Mouse (Mus musculus) right cerebral cortex, adult 18-20 months (tissue): Measurements from ENCODE around the gene Med20.
"Not testable (repeated sequence)": the region's sequence is repeated elsewhere in the genome, so short reads cannot be mapped to it uniquely, and the experiment has no call there.

ENCODE experiments used
- DNase-seq: peaks from one replicate; pipeline ENCODE4 v3.0.0; 2022; ENCODE audit warnings: mixed read lengths

Gene Med20

DNA sequence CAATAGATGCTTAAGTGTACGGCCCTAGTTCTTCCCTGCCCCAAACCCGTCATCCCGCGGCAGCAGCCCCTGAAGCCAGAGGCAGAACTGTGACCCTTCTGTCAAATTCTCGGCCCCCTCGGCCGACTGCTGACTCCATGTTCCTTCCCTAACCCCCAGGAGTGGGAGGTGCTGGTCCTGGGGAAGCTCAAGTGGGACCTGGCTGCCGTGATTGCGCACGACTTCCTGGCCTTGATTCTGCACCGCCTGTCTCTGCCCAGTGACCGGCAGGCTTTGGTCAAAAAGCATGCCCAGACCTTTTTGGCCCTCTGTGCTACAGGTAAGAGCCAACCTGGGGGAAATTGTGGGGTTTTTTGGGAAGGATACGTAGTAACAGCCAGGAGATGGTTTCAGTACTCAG, 14.1 kb upstream of the Med20 start:
- DNase-seq = no peak

DNA sequence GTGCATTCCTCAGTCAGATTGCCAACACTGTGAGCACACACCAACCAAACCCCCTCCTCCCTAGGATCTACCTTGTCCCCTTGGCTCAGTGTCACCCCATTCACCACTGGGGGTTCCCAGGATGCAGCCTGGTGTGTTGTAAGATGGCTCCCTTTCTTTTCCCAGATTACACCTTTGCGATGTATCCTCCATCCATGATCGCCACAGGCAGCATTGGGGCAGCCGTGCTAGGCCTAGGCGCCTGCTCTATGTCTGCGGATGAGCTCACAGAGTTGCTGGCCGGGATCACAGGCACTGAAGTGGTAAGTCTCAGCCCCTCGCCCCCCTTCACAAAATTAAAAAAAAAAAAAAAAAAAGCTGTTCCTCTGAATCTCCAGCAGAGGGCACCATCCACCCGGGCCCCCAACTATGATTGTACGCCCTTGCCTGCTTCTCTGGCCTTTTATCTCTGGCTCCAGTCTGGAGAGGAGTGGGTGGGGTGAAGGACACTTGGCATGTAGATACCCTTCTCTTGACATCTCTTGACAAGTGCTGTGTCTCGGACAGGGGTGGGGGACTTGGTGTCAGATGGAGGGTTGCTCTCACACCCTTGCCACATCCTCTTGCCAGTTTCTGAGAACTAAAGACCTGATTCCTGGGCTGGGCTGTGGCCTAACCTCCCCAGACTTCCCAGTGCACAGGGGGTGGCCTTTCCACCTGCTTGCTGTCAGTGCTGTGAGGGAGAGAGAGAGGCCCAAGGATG, 13.4 kb upstream of the Med20 start:
- no peak for DNase-seq

DNA sequence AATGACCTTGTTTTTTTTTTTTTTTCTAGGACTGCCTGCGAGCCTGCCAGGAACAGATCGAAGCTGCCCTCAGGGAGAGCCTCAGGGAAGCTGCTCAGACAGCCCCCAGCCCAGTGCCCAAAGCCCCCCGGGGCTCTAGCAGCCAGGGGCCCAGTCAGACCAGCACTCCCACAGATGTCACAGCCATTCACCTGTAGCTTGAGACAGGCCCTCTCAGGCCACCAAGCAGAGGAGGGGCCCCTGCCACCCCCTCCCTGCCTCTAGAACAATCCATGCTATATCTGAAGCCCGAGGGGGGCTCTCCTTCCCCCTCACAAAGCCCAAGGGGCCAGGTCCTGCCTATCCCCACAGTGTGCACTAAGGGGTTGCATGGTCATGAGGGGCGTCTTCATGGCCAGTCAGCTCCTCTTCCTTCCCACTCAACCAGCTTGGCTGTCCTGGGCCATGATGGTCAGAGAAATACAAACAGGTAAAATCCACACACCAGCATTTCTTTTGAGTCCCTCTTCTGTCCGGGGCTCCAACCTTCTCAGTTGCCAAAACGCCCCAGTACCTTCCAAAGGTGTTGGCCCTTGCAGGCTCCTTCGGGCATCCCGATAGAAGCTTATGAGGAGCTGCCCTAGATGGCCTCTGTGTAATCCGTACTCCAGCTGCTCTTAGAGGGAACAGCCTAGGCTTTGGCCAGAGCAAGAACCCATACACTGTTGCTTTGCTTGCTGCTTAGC, 12.6 kb upstream of the Med20 start:
- DNase-seq = not testable (repeated sequence)

DNA sequence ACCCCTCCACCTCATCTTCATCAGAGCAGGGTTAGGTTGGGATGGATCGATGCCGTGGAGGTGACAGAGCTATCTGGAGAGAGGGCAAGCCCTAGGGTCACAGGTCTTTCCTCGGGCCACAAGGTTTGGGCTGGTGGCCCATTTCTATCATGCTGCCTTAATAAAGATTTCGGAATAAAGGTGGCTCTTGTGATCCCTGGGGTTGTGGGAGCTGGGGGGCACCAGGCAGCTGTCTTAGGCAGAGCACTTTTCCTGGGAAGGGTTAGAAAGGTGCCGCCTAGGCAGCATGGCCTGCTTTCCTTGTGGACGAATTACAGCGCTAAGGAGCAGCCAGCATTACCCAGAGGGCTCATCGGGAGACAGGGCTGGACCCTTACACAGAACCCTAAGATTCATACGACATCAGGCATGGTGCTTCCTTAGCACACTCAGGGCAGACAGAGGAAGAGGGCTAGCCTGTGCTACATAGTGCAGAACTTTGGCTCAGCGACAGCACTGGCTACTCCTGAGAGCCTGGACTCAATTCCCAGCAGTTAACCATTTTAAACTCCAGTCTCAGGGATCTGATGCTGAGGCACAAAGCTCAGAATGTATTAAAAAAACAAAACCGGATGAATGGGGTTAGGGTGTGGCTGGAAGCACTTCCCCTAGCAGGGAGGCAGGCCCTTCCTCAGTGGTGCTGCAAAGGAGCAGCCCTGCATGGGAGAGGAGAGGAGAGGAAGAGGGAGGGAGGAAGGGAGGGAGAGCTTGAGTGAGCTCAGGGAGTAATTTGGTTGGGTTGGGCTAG, 11.7 kb upstream of the Med20 start:
- no peak for DNase-seq

DNA sequence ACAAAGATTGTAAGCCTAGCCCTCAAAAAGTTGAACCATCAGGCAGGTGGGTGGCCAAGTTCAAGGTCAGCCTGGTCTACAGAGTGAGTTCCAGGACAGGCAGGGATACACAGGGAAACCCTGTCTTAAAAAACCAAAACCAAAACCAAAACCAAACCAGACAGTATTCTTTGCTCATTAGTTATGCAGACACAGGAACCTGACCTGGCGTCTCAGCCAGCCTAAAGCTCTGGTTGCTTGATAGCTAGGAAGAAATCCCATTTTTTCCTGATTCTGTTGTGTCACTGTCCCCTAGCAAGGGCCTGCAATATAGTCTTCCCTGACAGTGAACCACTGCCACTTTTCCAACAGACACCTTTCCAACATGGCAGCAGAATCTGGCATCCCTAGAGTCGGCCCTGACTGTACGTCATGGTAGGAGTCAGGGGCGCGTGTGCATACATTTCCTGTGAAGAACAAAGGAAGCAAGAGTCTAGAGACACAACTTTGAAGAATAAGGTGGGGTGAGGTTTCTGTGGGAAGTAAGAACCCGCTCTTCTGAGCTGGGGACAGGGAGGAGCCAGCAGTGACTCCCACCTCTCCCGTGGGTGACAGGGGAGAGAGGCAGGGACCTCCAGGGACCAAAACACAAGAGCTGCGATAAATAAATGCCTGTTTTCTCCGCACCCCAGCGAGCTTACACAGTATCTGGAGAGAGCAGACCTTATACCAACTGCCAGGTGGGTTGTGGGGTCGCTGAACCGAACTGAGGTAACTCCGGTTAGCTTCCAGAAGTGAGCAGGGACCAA, 10.6 kb upstream of the Med20 start:
- no peak for DNase-seq

DNA sequence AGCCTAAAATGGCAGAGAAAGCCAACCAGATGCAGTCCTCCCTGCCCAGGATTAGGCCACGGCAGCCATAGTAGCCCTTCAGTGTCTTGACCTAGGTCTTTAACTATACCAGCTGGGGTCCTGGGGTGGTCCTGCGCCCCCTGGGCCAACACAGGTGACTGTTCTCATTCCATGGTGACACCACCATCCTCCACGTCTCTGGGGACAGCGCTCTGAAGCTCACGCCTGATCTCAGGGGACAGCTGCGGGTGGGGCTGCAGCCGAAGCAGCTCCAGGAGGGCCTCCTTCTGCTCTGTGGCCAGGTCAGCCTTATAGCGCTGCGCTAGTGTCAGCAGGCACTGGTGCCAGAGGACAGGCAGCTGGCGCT, 10.0 kb upstream of the Med20 start:
- DNase-seq = no peak

DNA sequence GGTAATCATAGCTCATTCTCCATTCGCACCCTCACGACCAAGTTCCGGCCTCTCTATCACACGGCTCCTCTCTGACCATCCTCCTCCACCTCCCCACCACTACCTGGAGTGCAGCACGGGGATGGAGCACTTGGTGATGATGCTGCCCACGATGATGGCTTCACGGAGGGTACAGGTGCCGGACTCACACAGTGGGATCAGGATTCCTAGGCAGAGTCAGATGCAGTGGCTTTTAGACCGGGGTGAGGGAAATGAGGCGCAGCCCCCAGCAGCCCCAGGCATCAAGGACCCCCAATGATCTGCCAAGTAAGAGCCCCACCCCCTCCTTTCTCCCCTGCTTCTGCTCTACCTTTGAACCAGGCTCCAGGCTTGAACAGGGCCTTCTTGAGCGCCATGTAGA, 9.1 kb upstream of the Med20 start:
- DNase-seq = no peak

DNA sequence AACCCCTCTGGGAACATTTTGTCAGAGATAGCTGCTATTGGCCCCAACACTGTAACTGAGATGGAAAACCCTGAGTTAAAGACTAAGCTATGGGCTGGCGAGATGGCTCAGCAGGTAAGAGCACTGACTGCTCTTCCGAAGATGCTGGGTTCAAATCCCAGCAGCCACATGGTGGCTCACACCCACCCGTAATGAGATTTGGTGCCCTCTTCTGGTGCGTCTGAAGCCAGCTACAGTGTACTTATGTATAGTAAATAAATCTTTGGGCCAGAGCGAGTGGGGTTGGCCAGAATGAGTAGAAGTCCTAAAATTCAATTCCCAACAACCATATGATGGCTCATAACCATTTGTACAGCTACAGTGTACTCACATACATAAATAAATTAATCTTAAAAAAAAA, 5.2 kb upstream of the Med20 start:
- DNase-seq = no peak

DNA sequence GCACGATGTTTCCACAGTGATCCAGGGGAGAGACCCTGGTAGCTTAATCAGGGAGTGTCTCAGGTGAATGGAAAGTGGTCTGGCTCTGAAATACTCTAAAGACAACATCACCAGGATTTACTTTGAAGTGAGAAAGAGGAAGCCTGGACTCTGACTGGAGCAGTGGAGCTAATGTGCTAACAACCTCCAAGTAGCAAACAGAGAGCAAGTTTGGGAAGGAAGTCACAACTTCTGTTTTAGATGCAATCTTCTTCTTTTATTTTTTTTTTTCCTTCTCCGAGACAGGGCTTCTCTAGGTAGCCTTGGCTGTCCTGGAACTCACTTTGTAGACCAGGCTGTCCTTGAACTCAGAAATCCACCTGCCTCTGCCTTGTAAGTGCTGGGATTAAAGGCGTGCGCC, 2.2 kb upstream of the Med20 start:
- DNase-seq = no peak

DNA sequence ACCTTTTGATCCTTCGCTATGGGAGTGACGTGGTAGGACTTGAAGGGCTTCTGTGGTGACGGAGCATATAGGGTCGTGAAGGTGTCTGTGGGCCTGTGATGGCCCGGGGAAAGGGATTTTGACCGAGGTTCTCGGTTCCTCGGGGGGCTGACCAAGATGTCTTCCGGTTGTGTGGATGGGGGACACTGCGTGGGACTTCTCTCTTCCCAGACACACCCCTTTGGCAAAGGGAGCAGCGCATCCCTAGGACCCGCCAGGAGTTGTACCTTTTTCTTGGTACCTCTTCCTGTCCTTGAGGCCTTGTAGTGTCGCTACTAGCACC, 240 bp downstream of the Med20 start:
- DNase-seq = no peak

DNA sequence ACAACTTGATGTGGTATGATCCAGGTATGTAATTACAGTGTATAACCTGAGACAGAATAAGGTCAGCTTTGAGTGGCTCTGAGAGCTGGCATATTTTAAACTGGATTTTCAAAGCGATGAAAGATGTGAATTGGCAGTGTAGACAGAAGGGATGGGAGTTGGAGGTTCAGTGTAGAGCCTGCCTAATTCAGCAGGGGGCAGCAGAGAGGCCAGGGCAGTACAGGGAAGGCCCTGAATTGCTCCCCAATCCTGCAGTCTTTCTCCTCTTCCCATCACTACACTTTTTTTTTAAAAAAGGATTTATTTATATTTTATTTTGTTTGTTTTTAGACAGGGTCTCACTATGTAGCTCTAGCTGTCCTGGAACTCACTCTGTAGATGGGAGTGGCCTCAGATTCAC, 2.6 kb downstream of the Med20 start:
- DNase-seq = no peak

DNA sequence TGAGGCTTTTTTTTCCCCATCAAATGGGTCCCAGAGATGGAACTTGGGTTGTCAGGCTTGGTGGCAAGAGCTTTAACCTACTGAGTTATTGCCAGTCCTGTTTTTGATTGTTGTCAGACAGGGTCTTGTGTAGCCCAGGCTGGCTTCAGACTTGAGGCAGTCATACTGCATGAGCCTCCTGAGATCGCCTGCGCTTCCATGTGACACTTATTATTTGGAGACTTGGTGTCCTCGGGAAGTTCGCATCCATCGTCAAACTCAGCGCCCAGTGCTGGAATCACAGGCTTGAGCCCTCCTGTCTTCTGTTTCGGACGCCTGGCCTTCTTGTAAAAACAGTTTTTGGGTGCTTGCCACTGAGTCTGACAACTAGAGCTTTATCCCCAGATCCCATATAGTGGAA, 4.7 kb downstream of the Med20 start:
- no peak for DNase-seq

DNA sequence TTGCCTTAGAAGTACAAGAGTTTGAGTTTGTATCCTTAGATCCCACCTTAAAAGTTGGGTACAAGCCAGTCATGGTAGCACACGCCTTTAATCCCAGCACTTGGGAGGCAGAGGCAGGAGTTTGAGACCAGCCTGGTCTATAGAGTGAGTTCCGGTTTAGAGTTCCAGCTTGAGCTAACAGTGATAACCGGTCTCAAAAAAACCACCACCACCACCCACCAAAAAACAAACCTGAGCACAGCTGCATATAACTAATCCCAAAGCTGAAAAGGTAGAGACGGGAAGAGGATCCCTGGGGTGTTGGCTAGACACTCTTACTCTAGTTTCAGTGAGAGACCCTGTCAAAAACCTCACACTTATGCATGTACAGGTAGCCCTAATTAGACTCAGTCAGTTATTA, 5.3 kb downstream of the Med20 start:
- DNase-seq = no peak

DNA sequence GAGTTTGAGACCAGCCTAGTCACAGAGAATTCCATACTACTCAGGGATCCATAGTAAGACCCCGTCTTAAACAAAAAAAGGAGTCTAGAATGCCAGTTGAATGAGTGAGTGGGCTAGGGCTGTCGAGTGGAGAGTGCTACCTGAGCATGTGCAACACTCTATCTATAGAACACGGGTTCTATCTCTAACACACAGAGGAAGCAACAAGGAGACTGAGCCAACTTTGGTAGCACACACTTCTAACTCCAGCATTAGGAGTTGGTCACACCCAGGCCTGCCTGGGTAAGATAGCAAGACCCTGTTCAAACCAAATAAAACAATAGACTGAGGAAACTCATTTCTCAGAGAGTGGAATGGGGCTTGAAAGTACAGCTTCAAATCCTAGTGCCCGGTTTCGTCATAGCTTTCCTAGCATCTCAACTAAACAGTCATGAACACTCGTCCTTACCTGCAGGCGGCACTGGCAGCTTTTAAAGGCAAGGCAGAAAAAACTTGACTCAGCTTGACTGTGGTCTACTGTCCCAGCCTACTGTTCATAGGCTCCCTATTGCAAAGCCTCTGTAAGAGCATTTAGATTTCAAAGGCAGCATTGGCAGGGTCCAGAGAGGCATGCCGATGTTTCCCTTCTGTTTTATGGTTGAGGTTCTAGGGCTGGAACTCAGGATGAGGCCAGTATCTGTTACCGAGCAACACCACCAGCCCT, 6.4 kb downstream of the Med20 start:
- DNase-seq = no peak

DNA sequence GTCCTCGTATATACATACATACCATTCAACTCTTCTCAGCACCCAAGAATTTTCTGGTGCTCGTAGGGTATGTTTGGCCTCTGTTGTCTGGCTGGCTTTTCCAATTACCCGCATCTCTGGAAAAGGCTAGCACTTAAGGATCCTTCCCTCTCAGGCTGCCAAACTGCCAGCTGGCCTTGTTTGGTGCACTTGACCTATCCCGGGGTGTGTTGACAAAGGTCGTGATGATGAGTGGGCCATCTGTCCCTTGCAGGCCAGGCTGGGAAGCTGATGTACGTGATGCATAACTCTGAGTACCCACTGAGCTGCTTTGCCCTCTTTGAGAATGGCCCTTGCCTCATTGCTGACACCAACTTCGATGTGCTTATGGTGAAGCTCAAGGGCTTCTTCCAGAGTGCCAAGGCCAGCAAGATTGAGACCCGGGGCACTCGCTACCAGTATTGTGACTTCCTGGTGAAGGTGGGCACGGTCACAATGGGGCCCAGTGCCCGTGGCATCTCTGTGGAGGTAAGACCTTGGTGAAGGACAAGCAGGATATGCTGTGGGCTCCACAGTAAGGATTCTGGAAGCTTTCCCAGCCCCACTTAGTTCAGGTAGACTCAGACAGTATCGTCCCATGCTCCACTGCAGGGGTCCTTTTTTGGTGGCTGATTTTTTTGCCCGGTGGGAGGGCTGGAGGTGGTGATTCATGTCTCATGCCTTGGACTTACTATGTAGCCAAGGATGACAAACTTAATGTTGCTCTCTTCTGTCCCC, 7.4 kb downstream of the Med20 start:
- no peak for DNase-seq

DNA sequence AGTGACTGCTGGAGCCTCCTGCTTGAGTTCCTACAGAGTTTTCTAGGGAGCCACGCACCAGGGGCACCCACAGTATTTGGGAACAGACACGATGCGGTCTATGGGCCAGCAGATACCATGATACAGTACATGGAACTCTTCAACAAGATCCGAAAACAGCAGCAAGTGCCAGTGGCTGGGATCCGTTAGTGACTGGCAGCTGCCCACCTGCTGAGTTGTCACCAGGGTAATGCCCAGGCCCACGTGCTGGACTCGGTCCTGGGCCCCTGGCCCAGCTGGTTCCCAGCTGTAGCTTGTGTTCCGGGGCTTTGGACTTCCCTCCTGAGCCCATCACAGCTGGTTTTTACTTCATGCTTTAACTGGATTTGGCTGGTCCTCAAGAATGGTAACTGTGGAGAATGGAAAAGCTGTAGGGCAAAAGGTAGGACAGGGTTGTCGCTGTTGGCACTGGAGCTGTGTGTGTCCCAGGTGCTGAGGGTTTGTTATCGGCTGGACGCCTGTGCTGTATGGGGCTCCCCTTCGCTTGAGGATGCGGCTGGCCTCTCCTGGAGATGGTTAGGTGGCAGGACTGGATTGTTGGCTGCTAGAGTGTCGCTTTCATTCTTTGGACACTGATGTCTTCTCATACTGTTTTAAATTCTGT, 11.7 kb downstream of the Med20 start:
- no peak for DNase-seq

DNA sequence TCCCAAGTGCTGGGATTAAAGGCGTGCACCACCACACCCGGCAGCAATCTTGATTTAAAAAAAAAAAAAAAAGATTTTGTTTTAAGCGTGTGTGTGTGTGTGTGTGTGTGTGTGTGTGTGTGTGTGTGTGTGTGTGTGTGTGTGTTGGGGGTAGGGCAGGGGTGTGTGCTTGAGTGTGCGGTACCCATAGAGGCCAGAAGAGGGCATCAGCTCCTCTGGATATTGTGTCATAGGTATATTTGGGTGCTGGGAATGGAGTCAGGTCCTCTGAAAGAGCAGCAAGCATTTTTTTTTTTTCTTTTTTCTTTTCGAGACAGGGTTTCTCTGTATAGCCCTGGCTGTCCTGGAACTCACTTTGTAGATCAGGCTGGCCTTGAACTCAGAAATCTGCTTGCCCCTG, 13.2 kb downstream of the Med20 start:
- not testable (repeated sequence) for DNase-seq

DNA sequence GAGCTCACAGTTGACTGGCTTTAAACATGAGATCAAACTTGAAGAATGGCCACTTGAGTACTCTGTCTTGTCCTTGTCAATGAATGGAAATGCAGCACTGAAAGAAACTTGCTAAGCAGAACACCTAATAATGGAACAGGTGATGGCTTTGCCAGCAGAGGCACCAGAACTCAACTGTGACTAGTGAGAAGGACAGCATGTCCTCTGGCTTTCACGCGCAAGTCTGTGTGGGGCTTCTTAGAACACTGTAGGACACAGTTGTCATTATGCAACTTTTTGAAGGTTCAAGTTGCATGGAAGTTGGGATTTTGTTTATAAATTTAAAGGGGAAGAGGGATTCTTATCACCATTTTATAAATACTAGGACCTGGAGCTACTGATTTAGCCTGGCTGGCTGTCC, 13.7 kb downstream of the Med20 start:
- DNase-seq = no peak

DNA sequence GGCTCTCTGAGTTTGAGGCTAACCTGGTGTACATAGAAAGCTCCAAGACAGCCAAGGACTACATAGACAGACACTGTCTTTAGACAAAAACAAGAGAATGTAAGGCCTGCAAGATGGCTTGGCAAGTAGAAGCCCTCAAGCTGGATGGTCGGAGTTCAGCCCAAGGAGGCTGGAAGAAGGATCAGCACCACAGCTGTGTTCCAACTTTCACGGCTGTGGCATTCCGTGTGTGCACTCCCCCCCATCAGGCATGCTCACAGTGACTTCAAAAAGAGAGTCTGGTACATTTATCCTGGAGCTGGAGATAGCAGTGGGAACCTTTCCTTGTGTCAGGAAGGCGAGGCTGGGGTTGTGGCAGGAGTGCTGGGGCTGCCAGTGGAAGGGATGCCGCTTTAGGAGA, 14.6 kb downstream of the Med20 start:
- DNase-seq = no peak

DNA sequence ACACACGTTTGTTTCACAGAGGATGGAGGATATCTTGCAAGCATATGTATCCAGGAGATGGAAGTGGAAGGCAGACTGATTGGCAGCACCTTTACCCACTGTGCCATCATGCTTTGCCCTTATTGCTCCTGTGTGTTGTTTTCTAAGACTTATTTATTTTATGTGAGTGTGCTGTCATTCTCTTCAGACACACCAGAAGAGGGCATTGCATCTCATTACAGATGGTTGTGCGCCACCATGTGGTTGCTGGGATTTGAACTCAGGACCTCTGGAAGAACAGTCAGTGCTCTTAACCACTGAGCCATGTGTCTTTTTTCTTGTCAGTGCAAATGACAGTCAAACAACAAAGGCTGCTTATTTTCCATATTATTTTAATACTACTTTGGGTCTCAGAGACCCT, 16.4 kb downstream of the Med20 start:
- DNase-seq = no peak
